Mouse (Mus musculus): ENCODE measurements around the gene Col18a1. TPM values are rescaled to one million over a fixed set of nuclear protein-coding genes. Genes with fewer than 3 reads are reported as not detected.

The Col18a1 gene
- polyA plus RNA-seq, 1 experiment, result 35.2 TPM

- no peak overlapping the region for H3K4me3 ChIP-seq (ENCODE audit: low read depth, low read length)
- no peaks in the 10 kb centered on the region for H3K27me3 ChIP-seq (ENCODE audit: control insufficient read depth, insufficient read depth, low read length)
- no peaks in the 10 kb centered on the region for H3K4me1 ChIP-seq (ENCODE audit: control insufficient read depth, insufficient read depth, insufficient read length, low read length)
- WGBS, result 64% methylated on average over 7 of the region's 7 CpGs
- no peak overlapping the region for H3K27ac ChIP-seq (ENCODE audit: insufficient read depth, low read depth, low read length)
- H3K36me3 ChIP-seq (ENCODE audit: control insufficient read depth, insufficient read depth, low read length), result no peaks in the 10 kb centered on the region
- TF ChIP-seq POLR2A (IDR thresholded peaks at IDR 0.05; ENCODE audit: low read depth, low read length), result no peak
Observed at GRCm38 (mm10) chr10:77004936-77005335, 161.4 kb downstream of the Col18a1 start.

Other genes starting within 250 kb of the Col18a1 start
- gene Pcbp3, start 204.7 kb downstream of the Col18a1 start, polyA plus RNA-seq (2012; rRNA removed), result 1.7 and 4.5 TPM in 2 replicates
- gene Slc19a1, start 134.3 kb downstream of the Col18a1 start, polyA plus RNA-seq (2012; rRNA removed), result 44.6 and 131 TPM in 2 replicates
- 24.1 and 30.4 TPM in 2 replicates for gene Pofut2, start 92.7 kb upstream of the Col18a1 start, polyA plus RNA-seq (2012; rRNA removed)

Data from small intestine, adult 2 months (tissue).